Mouse (Mus musculus): ENCODE data around the gene Meltf.
A peak's percentile ranks its signal among the peaks of the same experiment; 100 is the strongest.

- TF ChIP-seq CTCF (IDR thresholded peaks at IDR 0.05; ENCODE audit: extremely low read depth, insufficient read depth, low read length) (no peak), POLR2A (IDR thresholded peaks at IDR 0.05; ENCODE audit: extremely low read depth, insufficient read depth, low read length) (0 out of 2 replicates have a peak, but pooled peaks have one; percentile 28)
These were observed 69.3 kb downstream of the Meltf start for GRCm38 (mm10) chr16:31947901-31948316.

Data from cortical plate, adult 2 months (tissue).